Mouse (Mus musculus): ENCODE results near the gene Ces2a. TPM values are rescaled to one million over a fixed set of nuclear protein-coding genes. Genes with fewer than 3 reads are reported as not detected.

The Ces2a gene
- polyA plus RNA-seq (2015; fragmentation: Nextera tagmentation; extraction: Ambion mirVana) = 1.4 and 2.0 TPM in 2 replicates

- H3K9ac ChIP-seq (ENCODE audit: low read length) = no peak within 1 kb of the TSS
- DNase-seq (ENCODE audit: low spot score) (no peak), ATAC-seq (ENCODE audit: low FRiP score, low TSS enrichment) (no peak)
- H3K4me3 ChIP-seq (ENCODE audit: low read depth, low read length) = no peak within 1 kb of the TSS
- 65% methylated on average over 1 of the region's 1 CpGs for WGBS
- H3K27ac ChIP-seq (replicated peaks) = no peak within 1 kb of the TSS
- no peak within 1 kb of the TSS for H3K4me2 ChIP-seq (replicated peaks; ENCODE audit: low read depth)
- H3K36me3 ChIP-seq (ENCODE audit: control insufficient read depth, insufficient read depth, low read length) = no peaks in the 10 kb centered on the region
- no peaks in the 10 kb centered on the region for H3K9me3 ChIP-seq (ENCODE audit: control insufficient read depth, low read length)
- no peaks in the 10 kb centered on the region for H3K27me3 ChIP-seq (ENCODE audit: control insufficient read depth, insufficient read depth, low read length)
- no peak for TF ChIP-seq EP300 (optimal IDR thresholded peaks at IDR 0.05)
- TF ChIP-seq CTCF (IDR thresholded peaks at IDR 0.05; ENCODE audit: low read depth) = no peak
- no peaks in the 10 kb centered on the region for H3K4me1 ChIP-seq (replicated peaks; ENCODE audit: control insufficient read depth, insufficient read depth)
These were observed at the start of gene Ces2a for GRCm38 (mm10) chr8:104733753-104734152. TSS of gene Ces2a (plus strand) at chr8:104734003.

GRCm38 (mm10) chr8:104688433-104688832, 45.4 kb upstream of the Ces2a start:
- peak; percentile 95 for ATAC-seq (ENCODE audit: low FRiP score, low TSS enrichment)
- Histone ChIP-seq H3K36me3 (ENCODE audit: control insufficient read depth, insufficient read depth, low read length) (no peaks in the 10 kb centered on the region), H3K27ac (replicated peaks) (no peak overlapping the region), H3K4me2 (replicated peaks; ENCODE audit: low read depth) (no peak overlapping the region), H3K9me3 (ENCODE audit: control insufficient read depth, low read length) (no peaks in the 10 kb centered on the region), H3K4me3 (ENCODE audit: low read depth, low read length) (no peak overlapping the region), H3K27me3 (ENCODE audit: control insufficient read depth, insufficient read depth, low read length) (no peaks in the 10 kb centered on the region), H3K9ac (ENCODE audit: low read length) (no peak overlapping the region), H3K4me1 (replicated peaks; ENCODE audit: control insufficient read depth, insufficient read depth) (no peaks in the 10 kb centered on the region)
- no peak for TF ChIP-seq CTCF (IDR thresholded peaks at IDR 0.05; ENCODE audit: low read depth)
- TF ChIP-seq EP300 (optimal IDR thresholded peaks at IDR 0.05) = no peak
- WGBS = 31% methylated on average over 4 of the region's 4 CpGs
- peak; percentile 64 for DNase-seq (ENCODE audit: low spot score)

- H3K4me1 ChIP-seq (replicated peaks; ENCODE audit: control insufficient read depth, insufficient read depth) = no peaks in the 10 kb centered on the region
- no peaks in the 10 kb centered on the region for H3K27me3 ChIP-seq (ENCODE audit: control insufficient read depth, insufficient read depth, low read length)
- no peak overlapping the region for H3K9ac ChIP-seq (ENCODE audit: low read length)
- DNase-seq (ENCODE audit: low spot score) (no peak), ATAC-seq (ENCODE audit: low FRiP score, low TSS enrichment) (no peak)
- 88% methylated on average over 2 of the region's 2 CpGs for WGBS
- no peak for TF ChIP-seq EP300 (optimal IDR thresholded peaks at IDR 0.05)
- TF ChIP-seq CTCF (IDR thresholded peaks at IDR 0.05; ENCODE audit: low read depth) = no peak
- no peak overlapping the region for H3K27ac ChIP-seq (replicated peaks)
- no peak overlapping the region for H3K4me2 ChIP-seq (replicated peaks; ENCODE audit: low read depth)
- H3K9me3 ChIP-seq (ENCODE audit: control insufficient read depth, low read length) = no peaks in the 10 kb centered on the region
- H3K36me3 ChIP-seq (ENCODE audit: control insufficient read depth, insufficient read depth, low read length) = no peaks in the 10 kb centered on the region
- no peak overlapping the region for H3K4me3 ChIP-seq (ENCODE audit: low read depth, low read length)
These were observed 35.2 kb upstream of the Ces2a start for GRCm38 (mm10) chr8:104698556-104698955.

- H3K9me3 ChIP-seq (ENCODE audit: control insufficient read depth, low read length) = no peaks in the 10 kb centered on the region
- no peaks in the 10 kb centered on the region for H3K4me1 ChIP-seq (replicated peaks; ENCODE audit: control insufficient read depth, insufficient read depth)
- 74% methylated on average over 2 of the region's 2 CpGs for WGBS
- TF ChIP-seq EP300 (optimal IDR thresholded peaks at IDR 0.05) (no peak), CTCF (IDR thresholded peaks at IDR 0.05; ENCODE audit: low read depth) (no peak)
- H3K36me3 ChIP-seq (ENCODE audit: control insufficient read depth, insufficient read depth, low read length) = no peaks in the 10 kb centered on the region
- H3K4me2 ChIP-seq (replicated peaks; ENCODE audit: low read depth) = no peak overlapping the region
- H3K27me3 ChIP-seq (ENCODE audit: control insufficient read depth, insufficient read depth, low read length) = no peaks in the 10 kb centered on the region
- no peak overlapping the region for H3K27ac ChIP-seq (replicated peaks)
- no peak overlapping the region for H3K9ac ChIP-seq (ENCODE audit: low read length)
- DNase-seq (ENCODE audit: low spot score) (peak; percentile 28), ATAC-seq (ENCODE audit: low FRiP score, low TSS enrichment) (peak; percentile 91)
- H3K4me3 ChIP-seq (ENCODE audit: low read depth, low read length) = no peak overlapping the region
These were observed 31.9 kb upstream of the Ces2a start for GRCm38 (mm10) chr8:104701900-104702299.

GRCm38 (mm10) chr8:104721166-104721565, 12.6 kb upstream of the Ces2a start:
- no peak for ATAC-seq (ENCODE audit: low FRiP score, low TSS enrichment)
- DNase-seq (ENCODE audit: low spot score) = no peak
- no peak overlapping the region for H3K4me3 ChIP-seq (ENCODE audit: low read depth, low read length)
- no peak overlapping the region for H3K4me2 ChIP-seq (replicated peaks; ENCODE audit: low read depth)
- no peaks in the 10 kb centered on the region for H3K9me3 ChIP-seq (ENCODE audit: control insufficient read depth, low read length)
- 82% methylated on average over 8 of the region's 8 CpGs for WGBS
- TF ChIP-seq CTCF (IDR thresholded peaks at IDR 0.05; ENCODE audit: low read depth) = no peak
- no peak for TF ChIP-seq EP300 (optimal IDR thresholded peaks at IDR 0.05)
- H3K4me1 ChIP-seq (replicated peaks; ENCODE audit: control insufficient read depth, insufficient read depth) = no peaks in the 10 kb centered on the region
- H3K27ac ChIP-seq (replicated peaks) = no peak overlapping the region
- no peaks in the 10 kb centered on the region for H3K27me3 ChIP-seq (ENCODE audit: control insufficient read depth, insufficient read depth, low read length)
- H3K9ac ChIP-seq (ENCODE audit: low read length) = no peak overlapping the region
- no peaks in the 10 kb centered on the region for H3K36me3 ChIP-seq (ENCODE audit: control insufficient read depth, insufficient read depth, low read length)

- 86% methylated on average over 4 of the region's 4 CpGs for WGBS
- H3K27ac ChIP-seq (replicated peaks) = no peak overlapping the region
- TF ChIP-seq EP300 (optimal IDR thresholded peaks at IDR 0.05) = no peak
- no peak for TF ChIP-seq CTCF (IDR thresholded peaks at IDR 0.05; ENCODE audit: low read depth)
- no peaks in the 10 kb centered on the region for H3K9me3 ChIP-seq (ENCODE audit: control insufficient read depth, low read length)
- DNase-seq (ENCODE audit: low spot score) = no peak
- H3K36me3 ChIP-seq (ENCODE audit: control insufficient read depth, insufficient read depth, low read length) = no peaks in the 10 kb centered on the region
- no peak overlapping the region for H3K4me2 ChIP-seq (replicated peaks; ENCODE audit: low read depth)
- peak; percentile 21; the same call in 1 of the 2 replicates for ATAC-seq (ENCODE audit: low FRiP score, low TSS enrichment)
- no peaks in the 10 kb centered on the region for H3K27me3 ChIP-seq (ENCODE audit: control insufficient read depth, insufficient read depth, low read length)
- no peak overlapping the region for H3K9ac ChIP-seq (ENCODE audit: low read length)
- no peaks in the 10 kb centered on the region for H3K4me1 ChIP-seq (replicated peaks; ENCODE audit: control insufficient read depth, insufficient read depth)
- H3K4me3 ChIP-seq (ENCODE audit: low read depth, low read length) = no peak overlapping the region
These were observed 2.4 kb upstream of the Ces2a start for GRCm38 (mm10) chr8:104731451-104731850.
